Mouse (Mus musculus) small intestine, adult 2 months (tissue): ENCODE measurements around the gene Mrpl4. TPM values are rescaled to one million over a fixed set of nuclear protein-coding genes. Genes with fewer than 3 reads are reported as not detected.
A peak's percentile ranks its signal among the peaks of the same experiment; 100 is the strongest.
"Not testable (repeated sequence)": the region's sequence is repeated elsewhere in the genome, so short reads cannot be mapped to it uniquely, and the experiment has no call there.

ENCODE experiments used
- H3K27ac ChIP-seq: fragments of 200-500 bp; 2 replicates; pipeline ENCODE4 v1.5.1; 2012; ENCODE audit warnings: low read depth, low read length, control low read depth, inconsistent platforms; ENCODE audit not compliant: insufficient read depth
- H3K27me3 ChIP-seq: fragments of 200-500 bp; 2 replicates; pipeline ENCODE4 v1.6.1; 2012; ENCODE audit warnings: mild to moderate bottlenecking, moderate library complexity, low read length, inconsistent platforms; ENCODE audit not compliant: control insufficient read depth, insufficient read depth
- H3K36me3 ChIP-seq: fragments of 200-500 bp; 2 replicates; pipeline ENCODE4 v1.6.1; 2012; ENCODE audit warnings: mild to moderate bottlenecking, low read length, control low read depth, inconsistent platforms; ENCODE audit not compliant: control insufficient read depth, insufficient read depth
- H3K4me1 ChIP-seq: fragments of 200-500 bp; 2 replicates; pipeline ENCODE4 v1.6.1; 2012; ENCODE audit warnings: low read length, inconsistent platforms, mixed read lengths; ENCODE audit not compliant: control insufficient read depth, insufficient read depth, insufficient read length
- H3K4me3 ChIP-seq: fragments of 200-500 bp; 2 replicates; pipeline ENCODE4 v1.5.1; 2012; ENCODE audit warnings: low read depth, mild to moderate bottlenecking, control low read depth, inconsistent platforms, low read length, moderate library complexity
- CTCF ChIP-seq: fragments of 200-500 bp; IDR thresholded peaks from 2 replicates; pipeline ENCODE4 v1.5.1; 2012; ENCODE audit warnings: low read depth, mild to moderate bottlenecking, control low read depth, inconsistent platforms, low read length, moderate library complexity, mixed read lengths; ENCODE audit not compliant: insufficient replicate concordance, insufficient read length; ENCODE audit errors: extremely low read depth
- POLR2A ChIP-seq: fragments of 200-500 bp; IDR thresholded peaks from 2 replicates; pipeline ENCODE4 v1.6.1; 2012; ENCODE audit warnings: low read depth, mild to moderate bottlenecking, control low read depth, inconsistent platforms, low read length, moderate library complexity
- WGBS: fragments of 180-500 bp; shearing (Covaris S2); methylation state at CpG from one replicate; pipeline ENCODE4 v1.1.7; 2018; 5-methylcytosine and 5-hydroxymethylcytosine counted together
- polyA plus RNA-seq: library from polyadenylated mRNA; depleted of rRNA; stranded (reverse); fragments of >200 nt; gene quantifications from 2 replicates; pipeline ENCODE4 v1.2.3, GENCODE M21; 2012

Mrpl4 gene
- polyA plus RNA-seq, 1 experiment, result 143 TPM

DNA sequence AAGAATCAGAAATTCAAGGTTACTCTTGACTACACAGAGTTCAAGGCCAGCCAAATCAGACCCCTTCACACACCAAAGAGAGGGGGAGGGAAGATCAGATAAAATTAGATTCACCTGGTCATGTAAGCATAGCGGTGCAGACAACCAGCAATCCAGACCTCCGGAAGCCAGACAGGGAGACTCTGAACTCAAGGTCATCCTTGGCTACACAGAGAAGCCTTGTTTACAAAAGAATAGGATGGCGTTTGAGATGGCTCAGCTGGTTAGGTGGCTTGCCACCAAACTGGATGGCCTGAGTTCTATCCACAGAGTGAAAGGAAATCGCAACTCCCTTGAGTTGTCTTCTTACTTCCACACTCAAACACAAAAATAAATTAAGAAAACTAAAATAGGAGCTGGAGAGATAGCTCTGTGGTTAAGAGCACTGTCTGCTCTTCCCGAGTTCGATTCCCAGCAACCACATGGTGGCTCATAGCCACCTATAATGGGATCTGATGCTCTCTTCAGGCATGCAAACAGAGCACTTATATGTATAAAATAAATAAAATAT is 812 bp upstream of the Mrpl4 start:
- TF ChIP-seq CTCF (no peak), POLR2A (no peak)
- Histone ChIP-seq H3K27me3 (no peaks in the 10 kb centered on the region), H3K36me3 (peaks cover 15% of the 10 kb centered on the region), H3K4me3 (no peak overlapping the region), H3K27ac (no peak overlapping the region), H3K4me1 (peaks cover 4% of the 10 kb centered on the region; the same call in 1 of the 2 replicates)
- 52% methylated on average over 6 of the region's 6 CpGs for WGBS

DNA sequence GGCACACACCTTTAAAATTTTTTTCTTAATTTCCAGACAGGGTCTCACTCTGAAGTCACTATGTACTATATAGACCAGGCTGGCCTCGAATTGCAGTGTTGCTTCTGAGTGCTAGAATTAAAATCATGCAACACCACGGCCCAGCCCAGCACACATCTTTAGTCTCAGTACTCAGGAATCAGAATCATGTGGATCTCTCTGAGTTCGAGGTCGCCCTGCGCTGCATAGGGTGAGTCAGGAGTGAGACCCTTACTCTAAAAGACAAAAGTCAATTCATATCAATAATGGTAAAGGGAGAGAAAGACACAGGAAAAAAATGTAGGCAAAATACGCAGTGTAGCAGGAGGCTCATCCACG is 290 bp upstream of the Mrpl4 start:
- Histone ChIP-seq H3K27ac (peak overlapping the region; percentile 82), H3K4me3 (peak overlapping the region; percentile 96), H3K36me3 (peaks cover 21% of the 10 kb centered on the region), H3K4me1 (peaks cover 4% of the 10 kb centered on the region; the same call in 1 of the 2 replicates), H3K27me3 (no peaks in the 10 kb centered on the region)
- WGBS, result 8% methylated on average over 7 of the region's 7 CpGs
- no peak for TF ChIP-seq POLR2A
- no peak for TF ChIP-seq CTCF

GRCm38 (mm10) chr9:21007313-21007952 is 4.9 kb downstream of the Mrpl4 start:
- no peaks in the 10 kb centered on the region for H3K27me3 ChIP-seq
- H3K36me3 ChIP-seq, result peaks cover 35% of the 10 kb centered on the region
- no peak for TF ChIP-seq CTCF
- no peak for TF ChIP-seq POLR2A
- peaks cover 2% of the 10 kb centered on the region; the same call in 1 of the 2 replicates for H3K4me1 ChIP-seq
- WGBS, result 92% methylated on average over 10 of the region's 10 CpGs
- no peak overlapping the region for H3K27ac ChIP-seq
- H3K4me3 ChIP-seq, result no peak overlapping the region

GRCm38 (mm10) chr9:21008007-21008406 is 5.5 kb downstream of the Mrpl4 start:
- TF ChIP-seq CTCF, result no peak
- TF ChIP-seq POLR2A, result no peak
- no peak overlapping the region for H3K4me3 ChIP-seq
- peaks cover 2% of the 10 kb centered on the region; the same call in 1 of the 2 replicates for H3K4me1 ChIP-seq
- H3K36me3 ChIP-seq, result peaks cover 35% of the 10 kb centered on the region
- 85% methylated on average over 7 of the region's 7 CpGs for WGBS
- H3K27me3 ChIP-seq, result no peaks in the 10 kb centered on the region
- H3K27ac ChIP-seq, result no peak overlapping the region

DNA sequence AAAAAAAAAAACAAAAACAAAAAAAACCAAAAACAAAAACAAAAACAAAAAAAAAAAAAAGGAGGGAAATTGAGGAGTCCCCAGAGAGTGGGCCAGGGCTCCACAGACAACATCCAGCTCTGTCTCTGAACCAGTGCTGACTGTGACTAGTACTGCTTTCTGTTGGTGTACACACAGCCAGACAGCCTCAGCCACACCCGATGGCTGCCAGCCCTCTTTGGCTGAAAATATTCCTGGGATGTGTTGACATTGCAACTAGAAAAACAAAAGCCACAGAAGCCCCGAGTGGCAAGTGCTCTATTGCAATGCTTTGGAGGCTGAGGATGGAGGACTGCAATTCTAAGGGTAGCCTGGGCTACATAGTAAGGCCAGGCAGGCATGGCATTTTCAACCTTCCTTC is 7.8 kb downstream of the Mrpl4 start:
- Histone ChIP-seq H3K4me3 (no peak overlapping the region), H3K27me3 (no peaks in the 10 kb centered on the region), H3K36me3 (peaks cover 27% of the 10 kb centered on the region), H3K4me1 (peaks cover 7% of the 10 kb centered on the region; the same call in 1 of the 2 replicates), H3K27ac (no peak overlapping the region)
- 22% methylated on average over 2 of the region's 2 CpGs for WGBS
- TF ChIP-seq POLR2A, result no peak
- no peak for TF ChIP-seq CTCF

GRCm38 (mm10) chr9:21010939-21011541 is 8.5 kb downstream of the Mrpl4 start:
- H3K4me3 ChIP-seq, H3K27me3 ChIP-seq, H3K4me1 ChIP-seq, H3K27ac ChIP-seq: not testable (repeated sequence)
- 56% methylated on average over 9 of the region's 9 CpGs for WGBS
- H3K36me3 ChIP-seq, result peaks cover 23% of the 10 kb centered on the region

GRCm38 (mm10) chr9:21011846-21012312 is 9.3 kb downstream of the Mrpl4 start:
- WGBS, result 31% methylated on average over 5 of the region's 5 CpGs
- Histone ChIP-seq H3K27ac (peak overlapping the region; percentile 33; the same call in 1 of the 2 replicates), H3K4me3 (no peak overlapping the region), H3K27me3 (no peaks in the 10 kb centered on the region), H3K4me1 (peaks cover 7% of the 10 kb centered on the region; the same call in 1 of the 2 replicates), H3K36me3 (peaks cover 18% of the 10 kb centered on the region)
- TF ChIP-seq CTCF, result no peak
- no peak for TF ChIP-seq POLR2A
